Mouse (Mus musculus) heart, postnatal 0 days (tissue): ENCODE measurements around the gene Rho. TPM values are rescaled to one million over a fixed set of nuclear protein-coding genes. Genes with fewer than 3 reads are reported as not detected.

Source experiments
- ATAC-seq: fragments of 200-750 bp; cut with Nextera tagmentation; 2 replicates; pipeline ENCODE4 v1.8.0; 2017; ENCODE audit warnings: low read depth, moderate number of reproducible peaks, moderate library complexity; ENCODE audit not compliant: insufficient read depth
- DNase-seq: peaks from one replicate; pipeline ENCODE4 v3.0.0-alpha.2; 2016; ENCODE audit warnings: low spot score
- H3K27ac ChIP-seq: fragments of 300-500 bp; sonication (generic); 2 replicates; pipeline ENCODE4 v1.5.1; 2014; ENCODE audit warnings: low read depth, mild to moderate bottlenecking
- H3K27me3 ChIP-seq: fragments of 300-500 bp; sonication (generic); 2 replicates; pipeline ENCODE4 v1.6.1; 2014; ENCODE audit warnings: low read length, mixed read lengths; ENCODE audit not compliant: control insufficient read depth, insufficient read depth
- H3K36me3 ChIP-seq: fragments of 300-500 bp; sonication (generic); replicated peaks from 2 replicates; pipeline ENCODE4 v1.6.1; 2014; ENCODE audit warnings: low read length, mixed read lengths; ENCODE audit not compliant: control insufficient read depth, insufficient read depth
- H3K4me1 ChIP-seq: fragments of 300-500 bp; sonication (generic); 2 replicates; pipeline ENCODE4 v1.6.1; 2014; ENCODE audit warnings: antibody characterized with exemption; ENCODE audit not compliant: control insufficient read depth, insufficient read depth
- H3K4me2 ChIP-seq: fragments of 300-500 bp; sonication (generic); 2 replicates; pipeline ENCODE4 v1.6.1; 2014; ENCODE audit warnings: low read depth, mild to moderate bottlenecking, low read length, moderate library complexity
- H3K4me3 ChIP-seq: fragments of 300-500 bp; sonication (generic); 2 replicates; pipeline ENCODE4 v1.5.1; 2014; ENCODE audit warnings: low read depth, low read length
- H3K9ac ChIP-seq: fragments of 300-500 bp; sonication (generic); replicated peaks from 2 replicates; pipeline ENCODE4 v1.6.1; 2014; ENCODE audit warnings: low read depth, low read length, mixed read lengths
- H3K9me3 ChIP-seq: fragments of 300-500 bp; sonication (generic); replicated peaks from 2 replicates; pipeline ENCODE4 v1.6.1; 2016; ENCODE audit warnings: low read length; ENCODE audit not compliant: control insufficient read depth
- CTCF ChIP-seq: IDR thresholded peaks from 2 replicates; pipeline ENCODE4 v1.5.1; 2016; ENCODE audit warnings: antibody characterized with exemption, control low read depth, low read depth
- EP300 ChIP-seq: IDR thresholded peaks from 2 replicates; pipeline ENCODE4 v1.6.1; 2016; ENCODE audit warnings: antibody characterized with exemption, low read depth
- WGBS: fragments of 180-500 bp; shearing (Covaris S2); extraction: QIAGEN DNeasy Blood & Tissue Kit; methylation state at CpG from one replicate; pipeline ENCODE4 v1.1.7; 2014; 5-methylcytosine and 5-hydroxymethylcytosine counted together
- polyA plus RNA-seq: library from polyadenylated mRNA; unstranded; fragments of >200 nt; fragmentation: Nextera tagmentation; extraction: Ambion mirVana; gene quantifications from 2 replicates; pipeline ENCODE4 v1.2.1, GENCODE M21; 2015
- total RNA-seq: library from RNA; depleted of rRNA; stranded (reverse); fragments of >200 nt; gene quantifications from 2 replicates; pipeline ENCODE4 v1.2.3, GENCODE M21; 2014; ENCODE audit warnings: low replicate concordance

Rho gene
- total and polyA plus RNA-seq, 2 experiments from 2014 or later = 1.3 TPM; not detected in 1

- no peak overlapping the region for H3K4me3 ChIP-seq
- 7% methylated on average over 3 of the region's 3 CpGs for WGBS
- 0 out of 2 replicates have a peak, but pooled peaks cover 3% of the 10 kb centered on the region for H3K36me3 ChIP-seq
- TF ChIP-seq CTCF = peak; percentile 91
- peak; percentile 73; the same call in 1 of the 2 replicates for TF ChIP-seq EP300
- no peaks in the 10 kb centered on the region for H3K27me3 ChIP-seq
- H3K4me1 ChIP-seq = peaks cover 8% of the 10 kb centered on the region; the same call in 1 of the 2 replicates
- peak overlapping the region; percentile 76 for H3K27ac ChIP-seq
- peak; percentile 88 for DNase-seq
- peak; percentile 79 for ATAC-seq
- H3K9me3 ChIP-seq = no peaks in the 10 kb centered on the region
- H3K9ac ChIP-seq = no peak overlapping the region
- H3K4me2 ChIP-seq = no peak overlapping the region
Measured at GRCm38 (mm10) chr6:115901062-115901461, 30.5 kb upstream of the Rho start.

- H3K9ac ChIP-seq = no peak overlapping the region
- H3K36me3 ChIP-seq = no peaks in the 10 kb centered on the region
- H3K4me3 ChIP-seq = no peak overlapping the region
- no peaks in the 10 kb centered on the region for H3K9me3 ChIP-seq
- no peaks in the 10 kb centered on the region for H3K27me3 ChIP-seq
- DNase-seq (peak; percentile 59), ATAC-seq (peak; percentile 39)
- 66% methylated on average over 8 of the region's 8 CpGs for WGBS
- H3K4me2 ChIP-seq = no peak overlapping the region
- H3K4me1 ChIP-seq = peaks cover 8% of the 10 kb centered on the region; the same call in 1 of the 2 replicates
- TF ChIP-seq CTCF (no peak), EP300 (peak; percentile 68; the same call in 1 of the 2 replicates)
- H3K27ac ChIP-seq = peak overlapping the region; percentile 76
Measured at GRCm38 (mm10) chr6:115901489-115901931, 30.0 kb upstream of the Rho start.

GRCm38 (mm10) chr6:115902545-115902944 lies 29.0 kb upstream of the Rho start:
- no peaks in the 10 kb centered on the region for H3K9me3 ChIP-seq
- no peaks in the 10 kb centered on the region for H3K27me3 ChIP-seq
- DNase-seq (no peak), ATAC-seq (no peak)
- H3K27ac ChIP-seq = peak overlapping the region; percentile 76
- H3K9ac ChIP-seq = no peak overlapping the region
- H3K4me1 ChIP-seq = peaks cover 8% of the 10 kb centered on the region; the same call in 1 of the 2 replicates
- H3K4me3 ChIP-seq = no peak overlapping the region
- WGBS = 80% methylated on average over 3 of the region's 3 CpGs
- TF ChIP-seq EP300 = no peak
- no peak for TF ChIP-seq CTCF
- H3K4me2 ChIP-seq = no peak overlapping the region
- H3K36me3 ChIP-seq = no peaks in the 10 kb centered on the region

GRCm38 (mm10) chr6:115905568-115905967 lies 26.0 kb upstream of the Rho start:
- H3K9ac ChIP-seq = no peak overlapping the region
- no peak overlapping the region for H3K4me2 ChIP-seq
- ATAC-seq (no peak), DNase-seq (peak; percentile 54)
- H3K27ac ChIP-seq = peak overlapping the region; percentile 77
- no peaks in the 10 kb centered on the region for H3K9me3 ChIP-seq
- WGBS = 67% methylated on average over 6 of the region's 6 CpGs
- H3K4me3 ChIP-seq = no peak overlapping the region
- H3K36me3 ChIP-seq = no peaks in the 10 kb centered on the region
- H3K4me1 ChIP-seq = peaks cover 16% of the 10 kb centered on the region
- no peaks in the 10 kb centered on the region for H3K27me3 ChIP-seq
- peak; percentile 71; the same call in 1 of the 2 replicates for TF ChIP-seq EP300
- TF ChIP-seq CTCF = no peak

GRCm38 (mm10) chr6:115906455-115906854 lies 25.1 kb upstream of the Rho start:
- no peaks in the 10 kb centered on the region for H3K9me3 ChIP-seq

GRCm38 (mm10) chr6:115906871-115907270 lies 24.7 kb upstream of the Rho start:
- 57% methylated on average over 2 of the region's 2 CpGs for WGBS
- no peak overlapping the region for H3K4me3 ChIP-seq
- no peak overlapping the region for H3K4me2 ChIP-seq
- no peaks in the 10 kb centered on the region for H3K36me3 ChIP-seq
- H3K27ac ChIP-seq = peak overlapping the region; percentile 50; the same call in 1 of the 2 replicates
- no peak for TF ChIP-seq EP300
- no peak for TF ChIP-seq CTCF
- H3K9ac ChIP-seq = no peak overlapping the region
- no peaks in the 10 kb centered on the region for H3K27me3 ChIP-seq
- H3K4me1 ChIP-seq = peaks cover 28% of the 10 kb centered on the region
- H3K9me3 ChIP-seq = no peaks in the 10 kb centered on the region
- DNase-seq (no peak), ATAC-seq (no peak)

More at GRCm38 (mm10) chr6:115906455-115906854, 25.1 kb upstream of the Rho start:
- Histone ChIP-seq H3K9ac (no peak overlapping the region), H3K4me3 (no peak overlapping the region), H3K4me2 (no peak overlapping the region), H3K27me3 (no peaks in the 10 kb centered on the region), H3K36me3 (no peaks in the 10 kb centered on the region), H3K27ac (peak overlapping the region; percentile 50; the same call in 1 of the 2 replicates), H3K4me1 (peaks cover 24% of the 10 kb centered on the region)
- TF ChIP-seq EP300 = no peak
- ATAC-seq (no peak), DNase-seq (no peak)
- WGBS = 52% methylated on average over 1 of the region's 1 CpGs
